Mouse (Mus musculus) MEL (cell line): ENCODE data around the gene Gpr173. TPM values are rescaled to one million over a fixed set of nuclear protein-coding genes. Genes with fewer than 3 reads are reported as not detected.
A peak's percentile ranks its signal among the peaks of the same experiment; 100 is the strongest.
"Not testable (repeated sequence)": the region's sequence is repeated elsewhere in the genome, so short reads cannot be mapped to it uniquely, and the experiment has no call there.

Source experiments
- DNase-seq: peaks from one replicate; pipeline ENCODE4 v3.0.0; 2011; ENCODE audit warnings: low read depth, low spot score
- H3K27ac ChIP-seq: 2 replicates; pipeline ENCODE4 v1.5.1; 2012; ENCODE audit warnings: low read depth, mild to moderate bottlenecking, control low read depth, low read length, moderate library complexity; ENCODE audit not compliant: control insufficient read depth
- H3K27me3 ChIP-seq, 2 experiments: fragments of 150-350 bp in 1 of 2; sonication (generic) in 1 of 2; 2 replicates each; pipeline ENCODE4 v1.6.1; 2012; ENCODE audit warnings: low read length in 2 of 2, mild to moderate bottlenecking in 2 of 2, improper control_type of control experiment in 1 of 2, moderate library complexity in 1 of 2; ENCODE audit not compliant: insufficient read depth in 2 of 2, control insufficient read depth in 1 of 2
- H3K36me3 ChIP-seq, 2 experiments: 2 replicates each; pipeline ENCODE4 v1.6.1; 2012 to 2014; ENCODE audit warnings: low read length in 2 of 2, improper control_type of control experiment in 1 of 2, inconsistent platforms in 1 of 2, mild to moderate bottlenecking in 1 of 2; ENCODE audit not compliant: insufficient read depth in 2 of 2, control insufficient read depth in 1 of 2
- H3K4me1 ChIP-seq, 2 experiments: fragments of 150-350 bp in 1 of 2; sonication (generic) in 1 of 2; 2 replicates each; pipeline ENCODE4 v1.6.1; 2012; ENCODE audit warnings: low read length in 2 of 2, improper control_type of control experiment in 1 of 2, mild to moderate bottlenecking in 1 of 2; ENCODE audit not compliant: insufficient read depth in 2 of 2, control insufficient read depth in 1 of 2
- H3K4me3 ChIP-seq, 2 experiments: fragments of 150-350 bp in 1 of 2; sonication (generic) in 1 of 2; 2 replicates each; pipeline ENCODE4 v1.5.1; 2012; ENCODE audit warnings: low read depth in 2 of 2, low read length in 2 of 2, mild to moderate bottlenecking in 2 of 2, moderate library complexity in 2 of 2, control low read depth in 1 of 2, improper control_type of control experiment in 1 of 2; ENCODE audit not compliant: control insufficient read depth in 1 of 2, insufficient read depth in 1 of 2
- H3K79me2 ChIP-seq: 2 replicates; pipeline ENCODE4 v1.6.1; 2012; ENCODE audit warnings: mild to moderate bottlenecking, low read length, moderate library complexity; ENCODE audit not compliant: control insufficient read depth, poor library complexity, insufficient read depth
- H3K9ac ChIP-seq: 2 replicates; pipeline ENCODE4 v1.6.1; 2012; ENCODE audit warnings: low read depth, mild to moderate bottlenecking, control low read depth, low read length, moderate library complexity; ENCODE audit not compliant: control insufficient read depth, poor library complexity, severe bottlenecking
- H3K9me3 ChIP-seq: fragments of 150-350 bp; sonication (generic); replicated peaks from 2 replicates; pipeline ENCODE4 v1.6.1; 2012; ENCODE audit warnings: mild to moderate bottlenecking, low read length, improper control_type of control experiment, moderate library complexity; ENCODE audit not compliant: insufficient read depth
- CHD1 ChIP-seq: IDR thresholded peaks from 2 replicates; pipeline ENCODE4 v1.6.1; 2012; ENCODE audit warnings: low read depth, mild to moderate bottlenecking, inconsistent platforms, low read length, improper control_type of control experiment
- POLR2A ChIP-seq, 2 experiments: IDR thresholded peaks; 2 replicates each; pipeline ENCODE4 v1.6.1; 2011 to 2012; ENCODE audit warnings: low read length in 2 of 2, mild to moderate bottlenecking in 2 of 2, control low read depth in 1 of 2, improper control_type of control experiment in 1 of 2, low read depth in 1 of 2, moderate library complexity in 1 of 2; ENCODE audit not compliant: control insufficient read depth in 1 of 2, insufficient read depth in 1 of 2, poor library complexity in 1 of 2
- SIN3A ChIP-seq: IDR thresholded peaks from 2 replicates; pipeline ENCODE4 v1.6.1; 2012; ENCODE audit warnings: low read length, improper control_type of control experiment, inconsistent platforms
- TAL1 ChIP-seq: IDR thresholded peaks from 2 replicates; pipeline ENCODE4 v1.6.1; 2012; ENCODE audit warnings: mild to moderate bottlenecking, inconsistent platforms, low read length, moderate library complexity, mixed read lengths
- TBP ChIP-seq: IDR thresholded peaks from 2 replicates; pipeline ENCODE4 v1.8.0; 2011; ENCODE audit warnings: low read depth, low read length, improper control_type of control experiment
- USF2 ChIP-seq, 2 experiments: IDR thresholded peaks; 2 replicates each; pipeline ENCODE4 v1.6.1; 2011 to 2012; ENCODE audit warnings: improper control_type of control experiment in 2 of 2, low read length in 2 of 2, borderline replicate concordance in 1 of 2, inconsistent platforms in 1 of 2, low read depth in 1 of 2, mild to moderate bottlenecking in 1 of 2; ENCODE audit not compliant: insufficient read depth in 1 of 2
- ZC3H11A ChIP-seq: IDR thresholded peaks from 2 replicates; pipeline ENCODE4 v1.6.1; 2012; ENCODE audit warnings: low read depth, mild to moderate bottlenecking, inconsistent platforms, low read length, improper control_type of control experiment
- ZNF384 ChIP-seq: IDR thresholded peaks from 2 replicates; pipeline ENCODE4 v1.6.1; 2012; ENCODE audit warnings: low read depth, mild to moderate bottlenecking, inconsistent platforms, low read length, improper control_type of control experiment
- polyA plus RNA-seq, 2 experiments: library from polyadenylated mRNA; stranded (reverse) in 1 of 2; unstranded in 1 of 2; fragments of >175 nt in 1 of 2; fragments of >200 nt in 1 of 2; gene quantifications; 2 replicates each; pipeline versions ENCODE4 v1.2.1 to v1.2.4; 2012; ENCODE audit warnings: low replicate concordance in 2 of 2, low read depth in 1 of 2; ENCODE audit not compliant: insufficient read length in 2 of 2, insufficient read depth in 1 of 2, missing spikeins in 1 of 2
- total RNA-seq: library from RNA; depleted of rRNA; stranded (reverse); fragments of 300-350 nt; gene quantifications from 2 replicates; pipeline ENCODE4 v1.2.3, GENCODE M21; 2012

Gene Gpr173
- total and polyA plus RNA-seq, 3 experiments = not detected

DNA sequence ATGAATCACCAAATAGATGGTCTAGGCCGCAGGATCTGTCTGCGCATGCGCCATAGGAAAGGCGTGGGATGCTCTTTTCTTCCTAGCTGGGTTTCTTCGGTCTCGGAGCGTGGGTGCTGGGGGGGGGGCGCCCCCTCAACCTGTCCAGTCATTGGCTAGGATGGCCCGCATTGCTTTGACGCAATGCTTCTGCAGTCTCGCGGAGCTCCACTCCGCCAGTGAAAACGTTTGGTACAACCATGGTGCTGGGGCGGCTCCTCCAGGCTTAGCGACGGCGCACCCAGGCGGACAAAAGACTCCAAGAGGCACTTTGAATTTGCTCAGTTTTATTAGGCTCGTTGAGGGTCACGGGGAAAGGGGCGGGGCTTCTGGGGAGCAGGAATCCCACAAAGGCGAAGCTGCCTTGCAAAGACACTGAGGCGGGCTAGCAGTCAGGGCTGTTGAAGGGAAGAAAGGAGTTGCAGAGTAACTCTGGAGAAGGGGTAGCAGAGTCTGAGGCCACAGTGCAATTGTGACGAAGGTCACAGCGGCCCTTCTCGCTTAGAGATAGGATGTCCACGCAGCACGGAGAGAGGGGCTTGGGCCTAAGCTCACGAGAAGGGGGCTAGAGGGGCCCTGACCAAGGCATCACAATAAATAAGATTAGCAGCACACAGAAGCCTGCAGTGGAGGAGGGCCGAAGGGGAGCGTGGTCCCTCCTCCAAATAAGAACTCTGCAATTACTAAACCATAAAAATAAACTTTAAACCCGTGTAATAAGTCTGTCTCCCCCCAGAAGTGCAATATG is 31.8 kb downstream of the Gpr173 start (continued):
- TF ChIP-seq ZC3H11A (no peak), TAL1 (no peak), USF2 (IDR thresholded peaks at IDR 0.05; ENCODE audit: borderline replicate concordance in 1 of 2, insufficient read depth in 1 of 2, low read depth in 1 of 2, low read length in 2 of 2) (no peak)
- TF ChIP-seq, all 39 proteins: peak for 15

DNA sequence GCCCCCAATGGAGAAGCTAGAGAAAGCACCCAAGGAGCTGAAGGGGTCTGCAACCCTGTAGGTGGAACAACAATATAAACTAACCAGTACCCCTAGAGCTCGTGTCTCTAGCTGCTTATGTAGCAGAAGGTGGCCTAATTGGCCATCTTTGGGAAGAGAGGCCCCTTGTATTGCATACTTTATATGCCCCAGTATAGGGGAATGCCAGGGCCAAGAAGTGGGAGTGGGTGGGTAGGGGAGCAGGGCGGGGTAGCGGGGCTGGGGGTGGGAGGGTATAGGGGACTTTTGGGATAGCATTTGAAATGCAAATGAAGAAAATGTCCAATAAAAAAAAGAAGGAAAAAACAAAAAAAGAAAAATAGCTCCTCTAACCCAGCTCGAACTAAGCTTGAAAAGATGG is 32.4 kb downstream of the Gpr173 start:
- H3K79me2 ChIP-seq, H3K27me3 ChIP-seq, H3K36me3 ChIP-seq, H3K9me3 ChIP-seq, H3K4me1 ChIP-seq, DNase-seq: not testable (repeated sequence)
- Histone ChIP-seq H3K27ac (peak overlapping the region; percentile 35; the same call in 1 of the 2 replicates), H3K9ac (peak overlapping the region; percentile 45), H3K4me3 (peak overlapping the region; percentile 41 to 47; a peak in 3 of 4 replicates)

DNA sequence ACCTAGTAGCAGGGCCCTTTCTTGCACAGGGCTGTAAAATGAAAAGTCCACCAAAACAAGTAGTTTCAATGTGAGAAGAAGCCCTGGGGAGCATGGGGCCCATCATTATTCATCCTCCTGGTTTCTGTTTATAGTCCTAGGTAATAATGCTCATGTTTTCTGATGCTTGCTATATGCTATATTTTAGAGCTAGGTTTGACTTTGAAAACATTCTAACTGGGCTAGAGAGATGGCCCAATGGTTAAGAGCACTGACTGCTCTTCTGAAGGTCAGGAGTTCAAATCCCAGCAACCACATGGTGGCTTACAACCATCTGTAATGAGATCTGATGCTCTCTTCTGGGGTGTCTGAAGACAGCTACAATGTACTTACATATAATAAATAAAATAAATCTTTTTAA is 39.1 kb downstream of the Gpr173 start:
- H3K27me3 ChIP-seq, DNase-seq, H3K4me3 ChIP-seq, H3K9ac ChIP-seq, H3K9me3 ChIP-seq, H3K79me2 ChIP-seq, H3K4me1 ChIP-seq, H3K27ac ChIP-seq: not testable (repeated sequence)
- peak; percentile 50; the same call in 1 of the 2 replicates for TF ChIP-seq TBP
- H3K36me3 ChIP-seq = peaks cover 0 to 17% of the 10 kb centered on the region in 2 experiments; a peak in 2 of 4 replicates

DNA sequence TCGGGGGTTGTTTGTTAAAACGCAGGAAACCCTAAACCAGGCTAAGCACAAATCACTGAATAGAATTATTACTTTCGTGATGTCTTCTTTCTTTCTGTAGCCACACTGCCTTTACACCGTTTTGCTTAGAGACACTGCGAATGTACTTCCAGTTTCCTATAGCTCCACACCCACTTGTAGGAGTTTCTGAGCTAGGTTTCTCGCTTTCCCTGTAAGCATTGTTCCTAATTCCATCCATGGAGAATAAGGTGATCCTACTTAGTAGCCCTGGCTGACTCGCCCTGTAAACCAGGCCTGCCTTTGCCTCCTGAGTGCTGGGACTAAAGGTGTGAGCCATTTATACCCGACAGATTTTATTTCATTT is 40.8 kb downstream of the Gpr173 start:
- H3K36me3 ChIP-seq = peaks cover 0 to 32% of the 10 kb centered on the region in 2 experiments; a peak in 2 of 4 replicates
- peak overlapping the region; percentile 32 for H3K27ac ChIP-seq
- TF ChIP-seq SIN3A (peak; percentile 11; the same call in 1 of the 2 replicates), CHD1 (0 out of 2 replicates have a peak, but pooled peaks have one; percentile 37), POLR2A (IDR thresholded peaks at IDR 0.05; ENCODE audit: control insufficient read depth in 1 of 2, insufficient read depth in 1 of 2, low read depth in 1 of 2, low read length in 2 of 2, poor library complexity in 1 of 2) (0 out of 4 replicates have a peak, but pooled peaks of 1 of the 2 experiments have one; percentile 11), ZNF384 (no peak)
- peaks cover 3% of the 10 kb centered on the region; the same call in 1 of the 2 replicates for H3K79me2 ChIP-seq
- DNase-seq = no peak
- peak overlapping the region; percentile 77 to 81 for H3K4me3 ChIP-seq
- peak overlapping the region; percentile 60 for H3K9ac ChIP-seq
- no peaks in the 10 kb centered on the region for H3K27me3 ChIP-seq
- H3K4me1 ChIP-seq = peaks cover 7 to 9% of the 10 kb centered on the region in 2 experiments
- H3K9me3 ChIP-seq = no peaks in the 10 kb centered on the region
